Mouse (Mus musculus) G1E (cell line): ENCODE measurements around the gene Cep164.

Experiments
- CTCF ChIP-seq: IDR thresholded peaks from 2 replicates; pipeline ENCODE4 v1.5.1; 2012; ENCODE audit warnings: low read depth, low read length, inconsistent platforms, mixed read lengths
- GATA1 ChIP-seq: IDR thresholded peaks from 2 replicates; pipeline ENCODE4 v1.6.1; 2012; ENCODE audit warnings: borderline replicate concordance, low read length, inconsistent platforms, mixed read lengths
- TAL1 ChIP-seq: conservative IDR thresholded peaks from 2 replicates; pipeline ENCODE4 v1.6.1; 2012; ENCODE audit warnings: low read depth, low read length, inconsistent platforms, mixed read lengths

DNA sequence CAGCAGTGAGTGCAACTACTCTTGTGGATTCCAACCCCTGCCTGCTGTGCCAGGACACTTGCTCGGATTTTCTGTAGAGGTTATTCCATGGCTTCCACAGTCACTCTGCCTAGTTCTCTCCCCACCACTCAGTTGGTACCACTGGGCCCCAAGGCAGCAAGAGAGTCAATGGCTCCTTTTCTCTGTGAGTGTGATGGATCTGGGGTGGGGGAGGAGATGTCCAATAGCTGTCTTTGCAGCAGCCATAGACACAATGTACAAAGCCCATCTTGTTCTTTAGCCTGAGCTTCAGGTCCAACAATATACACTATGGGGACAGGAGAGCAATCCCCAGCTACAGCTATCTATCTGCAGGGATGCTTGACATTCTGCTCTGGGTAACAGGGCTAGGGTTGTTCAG, 25.6 kb upstream of the Cep164 start:
- TF ChIP-seq CTCF: no peak
- TF ChIP-seq TAL1: no peak
- TF ChIP-seq GATA1: no peak
